Mouse (Mus musculus) heart, embryonic 10.5 days (tissue): ENCODE results near the gene Rnf11. TPM values are rescaled to one million over a fixed set of nuclear protein-coding genes. Genes with fewer than 3 reads are reported as not detected.

Experiments
- DNase-seq: peaks from one replicate; pipeline ENCODE4 v3.0.0-alpha.2; 2017; ENCODE audit warnings: low spot score
- H3K27ac ChIP-seq: fragments of 300-500 bp; sonication (generic); 2 replicates; pipeline ENCODE4 v1.5.1; 2016; ENCODE audit warnings: mild to moderate bottlenecking
- H3K27me3 ChIP-seq: fragments of 300-500 bp; sonication (generic); 2 replicates; pipeline ENCODE4 v1.6.1; 2016; ENCODE audit warnings: mild to moderate bottlenecking; ENCODE audit not compliant: poor library complexity, insufficient read depth, severe bottlenecking
- H3K36me3 ChIP-seq: fragments of 300-500 bp; sonication (generic); 2 replicates; pipeline ENCODE4 v1.6.1; 2016; ENCODE audit warnings: mild to moderate bottlenecking, moderate library complexity
- H3K4me1 ChIP-seq: fragments of 300-500 bp; sonication (generic); 2 replicates; pipeline ENCODE4 v1.6.1; 2016; ENCODE audit warnings: mild to moderate bottlenecking
- H3K4me3 ChIP-seq: fragments of 300-500 bp; sonication (generic); 2 replicates; pipeline ENCODE4 v1.5.1; 2016; ENCODE audit warnings: mild to moderate bottlenecking, moderate library complexity
- H3K9me3 ChIP-seq: fragments of 300-500 bp; sonication (generic); 2 replicates; pipeline ENCODE4 v1.6.1; 2016; ENCODE audit warnings: mild to moderate bottlenecking, moderate library complexity
- WGBS: fragments of 180-500 bp; shearing (Covaris S2); methylation state at CpG from one replicate; pipeline ENCODE4 v1.1.7; 2016; 5-methylcytosine and 5-hydroxymethylcytosine counted together
- polyA plus RNA-seq: library from polyadenylated mRNA; unstranded; fragments of >200 nt; fragmentation: Nextera tagmentation; extraction: Ambion mirVana; gene quantifications from 2 replicates; pipeline ENCODE4 v1.2.1, GENCODE M21; 2016

Gene Rnf11
- polyA plus RNA-seq: 31.1 and 31.4 TPM in 2 replicates

GRCm38 (mm10) chr4:109484621-109485020, at the start of gene Rnf11:
Gene Rnf11 (minus strand): TSS chr4:109484728.
- H3K36me3 ChIP-seq: no peaks in the 10 kb centered on the region
- H3K9me3 ChIP-seq: no peaks in the 10 kb centered on the region
- DNase-seq: no peak
- no peak within 1 kb of the TSS for H3K27ac ChIP-seq
- H3K4me1 ChIP-seq: no peaks in the 10 kb centered on the region
- H3K27me3 ChIP-seq: no peaks in the 10 kb centered on the region
- no peak within 1 kb of the TSS for H3K4me3 ChIP-seq
- 76% methylated on average over 3 of the region's 3 CpGs for WGBS

GRCm38 (mm10) chr4:109531111-109531510, 46.6 kb upstream of the Rnf11 start, which contains the start of gene 4930522H14Rik:
Gene 4930522H14Rik (minus strand): TSS chr4:109531297.
- H3K27me3 ChIP-seq: no peaks in the 10 kb centered on the region
- no peak within 1 kb of the TSS for H3K27ac ChIP-seq
- no peak within 1 kb of the TSS for H3K4me3 ChIP-seq
- no peaks in the 10 kb centered on the region for H3K36me3 ChIP-seq
- no peaks in the 10 kb centered on the region for H3K4me1 ChIP-seq
- H3K9me3 ChIP-seq: no peaks in the 10 kb centered on the region
- 97% methylated on average over 2 of the region's 2 CpGs for WGBS
- no peak for DNase-seq

DNA sequence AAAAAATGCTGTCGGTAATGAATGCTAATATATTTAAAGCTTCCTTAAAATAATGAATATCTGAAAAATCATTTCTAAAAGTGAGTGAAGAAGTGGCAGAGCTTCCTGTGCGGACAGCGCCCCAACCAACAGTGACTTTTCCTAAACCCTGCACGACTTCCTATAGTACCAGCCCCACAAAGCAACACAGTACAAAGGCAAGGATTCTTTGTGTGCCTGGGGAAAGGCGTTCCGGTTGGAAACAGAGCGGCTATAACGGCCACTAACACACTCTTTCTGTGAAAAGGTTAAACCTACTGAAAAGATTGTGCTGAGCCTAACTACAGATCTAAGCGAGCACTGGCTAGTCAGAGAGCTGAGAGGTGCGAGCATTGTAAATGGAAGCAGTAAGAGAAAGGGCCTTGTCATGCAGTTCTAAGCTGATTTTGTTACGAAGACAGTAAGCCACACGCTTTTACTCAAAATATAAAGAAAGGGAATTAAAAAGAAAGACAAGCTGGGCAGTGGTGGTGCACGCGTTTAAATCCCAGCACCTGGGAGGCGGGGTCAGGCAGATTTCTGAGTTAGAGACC, 45.8 kb upstream of the Rnf11 start:
- Histone ChIP-seq H3K4me3 (no peak overlapping the region), H3K27me3 (no peaks in the 10 kb centered on the region), H3K27ac (no peak overlapping the region), H3K9me3 (no peaks in the 10 kb centered on the region), H3K4me1 (no peaks in the 10 kb centered on the region), H3K36me3 (no peaks in the 10 kb centered on the region)
- DNase-seq: no peak
- 73% methylated on average over 15 of the region's 15 CpGs for whole genome bisulfite sequencing

DNA sequence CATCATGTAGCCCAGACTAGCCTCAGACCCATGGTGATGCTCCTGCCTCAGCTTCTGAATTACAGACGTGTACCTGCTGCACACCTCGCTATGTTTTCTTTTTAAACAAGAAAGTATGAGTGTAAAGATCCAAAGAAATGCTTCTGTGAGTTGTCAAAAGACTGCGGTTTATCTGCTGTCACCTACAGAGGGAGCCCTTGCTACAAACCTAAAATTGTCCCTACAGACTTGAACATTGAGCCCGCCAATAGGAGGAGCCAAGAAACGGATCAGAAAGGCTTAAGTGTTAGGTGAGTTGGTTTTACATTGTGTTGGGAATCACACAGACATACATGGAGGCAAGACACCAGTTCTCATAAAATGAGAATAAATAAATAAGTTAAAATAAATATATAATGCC, 20.4 kb upstream of the Rnf11 start:
- Histone ChIP-seq H3K27ac (no peak overlapping the region), H3K27me3 (no peaks in the 10 kb centered on the region), H3K9me3 (no peaks in the 10 kb centered on the region), H3K4me3 (no peak overlapping the region), H3K36me3 (no peaks in the 10 kb centered on the region), H3K4me1 (no peaks in the 10 kb centered on the region)
- DNase-seq: no peak
- 10% methylated on average over 5 of the region's 5 CpGs for WGBS

- Histone ChIP-seq H3K27ac (no peak overlapping the region), H3K4me3 (no peak overlapping the region), H3K9me3 (no peaks in the 10 kb centered on the region), H3K4me1 (no peaks in the 10 kb centered on the region), H3K36me3 (no peaks in the 10 kb centered on the region), H3K27me3 (no peaks in the 10 kb centered on the region)
- DNase-seq: no peak
- WGBS: 68% methylated on average over 11 of the region's 11 CpGs
Measured at GRCm38 (mm10) chr4:109498476-109498875, 13.9 kb upstream of the Rnf11 start.

GRCm38 (mm10) chr4:109493581-109493980, 9.1 kb upstream of the Rnf11 start:
- no peaks in the 10 kb centered on the region for H3K36me3 ChIP-seq
- no peaks in the 10 kb centered on the region for H3K27me3 ChIP-seq
- H3K27ac ChIP-seq: no peak overlapping the region
- no peaks in the 10 kb centered on the region for H3K9me3 ChIP-seq
- DNase-seq: no peak
- H3K4me3 ChIP-seq: no peak overlapping the region
- no peaks in the 10 kb centered on the region for H3K4me1 ChIP-seq

DNA sequence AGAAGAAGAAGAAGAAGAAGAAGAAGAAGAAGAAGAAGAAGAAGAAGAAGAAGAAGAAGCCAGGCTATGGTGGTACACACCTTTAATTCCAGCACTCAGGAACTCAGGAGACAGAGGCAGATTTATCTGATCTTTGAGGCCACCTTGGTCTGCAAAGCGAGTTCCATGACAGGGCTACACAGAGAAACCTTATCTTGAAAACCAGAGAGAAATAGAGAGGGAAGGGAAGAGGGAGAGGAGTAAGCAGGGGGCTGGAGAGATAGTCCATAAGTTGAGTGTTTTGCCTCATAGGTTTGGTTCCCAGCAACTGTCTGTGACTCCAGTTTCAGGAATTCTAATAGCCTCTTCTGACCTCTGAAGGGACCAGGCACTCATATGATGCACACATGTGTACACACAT, 4.3 kb upstream of the Rnf11 start:
- DNase-seq: no peak
- H3K36me3 ChIP-seq: no peaks in the 10 kb centered on the region
- no peaks in the 10 kb centered on the region for H3K9me3 ChIP-seq
- H3K4me1 ChIP-seq: no peaks in the 10 kb centered on the region
- WGBS: 44% methylated on average over 1 of the region's 1 CpGs
- no peak overlapping the region for H3K4me3 ChIP-seq
- no peak overlapping the region for H3K27ac ChIP-seq
- H3K27me3 ChIP-seq: no peaks in the 10 kb centered on the region

DNA sequence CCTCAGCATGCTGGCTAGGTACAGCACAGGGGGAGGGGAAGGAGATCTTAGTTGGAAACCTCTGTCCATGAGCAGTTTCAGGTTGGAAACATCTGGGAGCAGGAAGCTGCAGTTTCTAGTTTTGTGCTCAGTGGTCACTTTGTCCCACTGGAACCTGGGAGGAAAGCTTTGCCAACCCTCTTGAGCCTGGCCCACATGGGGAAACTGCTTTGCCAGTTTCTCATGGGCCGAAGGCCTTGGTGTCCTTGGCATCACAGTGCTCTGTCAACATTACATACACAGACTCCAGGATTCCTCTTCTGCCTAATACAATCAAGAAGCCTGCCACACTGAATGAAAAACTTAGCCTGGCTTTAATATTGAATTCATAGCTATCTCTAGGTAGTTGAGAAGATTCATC, 1.8 kb downstream of the Rnf11 start:
- no peaks in the 10 kb centered on the region for H3K9me3 ChIP-seq
- WGBS: 91% methylated on average over 1 of the region's 1 CpGs
- H3K4me1 ChIP-seq: no peaks in the 10 kb centered on the region
- no peak overlapping the region for H3K4me3 ChIP-seq
- DNase-seq: no peak
- H3K27ac ChIP-seq: no peak overlapping the region
- H3K36me3 ChIP-seq: no peaks in the 10 kb centered on the region
- no peaks in the 10 kb centered on the region for H3K27me3 ChIP-seq

GRCm38 (mm10) chr4:109481424-109481823, 3.1 kb downstream of the Rnf11 start:
- H3K4me3 ChIP-seq: no peak overlapping the region
- H3K27ac ChIP-seq: no peak overlapping the region
- DNase-seq: no peak
- H3K27me3 ChIP-seq: no peaks in the 10 kb centered on the region
- H3K9me3 ChIP-seq: no peaks in the 10 kb centered on the region
- WGBS: 79% methylated on average over 2 of the region's 2 CpGs
- no peaks in the 10 kb centered on the region for H3K4me1 ChIP-seq
- no peaks in the 10 kb centered on the region for H3K36me3 ChIP-seq

- no peak overlapping the region for H3K4me3 ChIP-seq
- H3K9me3 ChIP-seq: no peaks in the 10 kb centered on the region
- no peak for DNase-seq
- H3K4me1 ChIP-seq: peaks cover 5% of the 10 kb centered on the region
- peaks cover 6% of the 10 kb centered on the region; the same call in 1 of the 2 replicates for H3K36me3 ChIP-seq
- WGBS: 94% methylated on average over 3 of the region's 3 CpGs
- no peaks in the 10 kb centered on the region for H3K27me3 ChIP-seq
- H3K27ac ChIP-seq: no peak overlapping the region
Measured at GRCm38 (mm10) chr4:109477454-109477853, 7.1 kb downstream of the Rnf11 start.

GRCm38 (mm10) chr4:109476554-109477014, 7.9 kb downstream of the Rnf11 start:
- under 1% methylated on average over 39 of the region's 39 CpGs for WGBS

DNA sequence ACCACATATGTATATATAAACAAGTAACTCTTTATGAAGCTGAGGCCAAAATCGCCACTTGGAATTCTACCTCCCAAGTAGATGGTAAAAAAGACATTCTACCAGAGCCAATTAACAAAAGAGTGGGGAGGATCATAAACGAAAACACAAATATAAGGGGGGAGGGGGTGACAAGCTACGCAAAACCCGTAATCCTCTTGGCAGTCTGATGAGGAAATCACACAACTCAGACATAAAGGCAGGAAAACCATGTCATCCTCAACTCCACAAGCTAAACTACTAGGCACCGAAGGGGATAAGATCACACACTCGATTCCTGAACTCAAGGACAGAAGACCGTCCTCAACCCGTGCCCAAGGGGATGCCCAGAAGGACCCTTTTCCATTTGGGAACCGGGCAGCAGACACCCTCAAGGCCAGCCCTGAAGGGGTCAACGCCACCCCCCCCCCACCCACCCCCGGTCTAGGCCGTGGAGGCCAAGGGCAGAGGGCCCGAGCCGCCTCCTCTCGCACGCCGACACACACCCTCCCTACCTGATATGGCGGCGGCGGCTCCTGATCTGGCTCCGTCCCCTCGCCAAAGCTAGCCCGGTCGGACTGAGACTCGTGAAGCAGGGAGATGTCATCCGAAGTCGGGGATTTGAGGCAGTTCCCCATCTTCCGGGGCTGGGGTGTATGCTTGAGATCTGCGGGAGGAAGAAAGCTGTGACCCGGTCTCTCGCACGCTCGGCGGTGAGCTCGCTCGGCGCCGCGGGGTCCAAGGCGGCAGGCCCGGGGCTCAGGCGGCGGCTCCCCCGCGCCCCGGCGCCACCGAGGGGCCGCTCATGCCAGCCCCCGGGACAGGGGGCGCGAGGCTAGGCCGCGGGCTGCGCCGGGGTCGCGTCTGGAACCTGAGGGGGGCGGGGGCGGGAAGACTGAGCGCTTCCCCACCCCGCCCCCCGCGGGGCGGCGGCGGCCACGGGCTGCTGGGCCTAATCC, 8.7 kb downstream of the Rnf11 start:
- H3K27ac ChIP-seq: peak overlapping the region; percentile 96
- peak overlapping the region; percentile 83 for H3K4me3 ChIP-seq
- peaks cover 5% of the 10 kb centered on the region for H3K4me1 ChIP-seq
- H3K36me3 ChIP-seq: peaks cover 9% of the 10 kb centered on the region; the same call in 1 of the 2 replicates
- H3K9me3 ChIP-seq: no peaks in the 10 kb centered on the region
- under 1% methylated on average over 63 of the region's 68 CpGs for WGBS
- DNase-seq: peak; percentile 88
- no peaks in the 10 kb centered on the region for H3K27me3 ChIP-seq

More at GRCm38 (mm10) chr4:109476554-109477014, 7.9 kb downstream of the Rnf11 start:
- Histone ChIP-seq H3K27me3 (no peaks in the 10 kb centered on the region), H3K9me3 (no peaks in the 10 kb centered on the region), H3K4me3 (peak overlapping the region; percentile 83), H3K36me3 (peaks cover 9% of the 10 kb centered on the region; the same call in 1 of the 2 replicates), H3K27ac (peak overlapping the region; percentile 96), H3K4me1 (peaks cover 5% of the 10 kb centered on the region)
- peak; percentile 95 for DNase-seq

DNA sequence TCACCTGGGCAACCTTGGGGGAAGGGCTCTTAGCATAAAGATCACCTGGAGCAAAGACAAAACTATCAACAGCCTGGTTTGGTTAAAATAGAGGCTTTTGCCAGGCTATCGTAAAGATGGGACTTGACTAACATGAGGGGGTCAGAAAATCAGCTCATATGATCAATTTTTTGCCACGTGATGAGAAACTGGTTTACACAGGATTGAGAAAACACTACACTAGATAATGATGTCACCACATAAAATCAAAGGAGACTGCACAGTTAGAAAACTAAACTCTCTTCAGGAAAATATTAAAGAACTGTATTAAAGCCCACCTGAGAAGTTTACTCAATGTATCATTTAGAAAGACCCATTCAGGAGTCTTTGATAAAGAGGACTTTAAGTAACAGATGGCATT, 9.4 kb downstream of the Rnf11 start:
- peaks cover 9% of the 10 kb centered on the region; the same call in 1 of the 2 replicates for H3K36me3 ChIP-seq
- peak overlapping the region; percentile 96; the same call in 1 of the 2 replicates for H3K27ac ChIP-seq
- H3K4me3 ChIP-seq: peak overlapping the region; percentile 83
- no peaks in the 10 kb centered on the region for H3K9me3 ChIP-seq
- WGBS: 57% methylated on average over 2 of the region's 2 CpGs
- H3K4me1 ChIP-seq: peaks cover 5% of the 10 kb centered on the region
- no peaks in the 10 kb centered on the region for H3K27me3 ChIP-seq
- DNase-seq: no peak
